Mouse (Mus musculus) stomach, embryonic 14.5 days (tissue): ENCODE measurements around the gene AW551984. TPM values are rescaled to one million over a fixed set of nuclear protein-coding genes. Genes with fewer than 3 reads are reported as not detected.

Source experiments
- ATAC-seq: fragments of 200-750 bp; cut with Nextera tagmentation; 2 replicates; pipeline ENCODE4 v1.8.0; 2017; ENCODE audit warnings: low read depth, moderate TSS enrichment; ENCODE audit not compliant: insufficient number of reproducible peaks, insufficient read depth, low FRiP score
- H3K27ac ChIP-seq: fragments of 300-500 bp; sonication (generic); 2 replicates; pipeline ENCODE4 v1.5.1; 2014; ENCODE audit warnings: mild to moderate bottlenecking, low read length, moderate library complexity, mixed read lengths
- H3K27me3 ChIP-seq: fragments of 300-500 bp; sonication (generic); 2 replicates; pipeline ENCODE4 v1.6.1; 2014; ENCODE audit warnings: low read length, control low read depth, mixed read lengths; ENCODE audit not compliant: control insufficient read depth, insufficient read depth
- H3K36me3 ChIP-seq: fragments of 300-500 bp; sonication (generic); 2 replicates; pipeline ENCODE4 v1.6.1; 2014; ENCODE audit warnings: mild to moderate bottlenecking, control low read depth, low read length, moderate library complexity, mixed read lengths; ENCODE audit not compliant: control insufficient read depth, insufficient read depth
- H3K4me1 ChIP-seq: fragments of 300-500 bp; sonication (generic); 2 replicates; pipeline ENCODE4 v1.6.1; 2014; ENCODE audit warnings: low read length, control low read depth, mixed read lengths; ENCODE audit not compliant: control insufficient read depth, insufficient read depth
- H3K4me2 ChIP-seq: fragments of 300-500 bp; sonication (generic); replicated peaks from 2 replicates; pipeline ENCODE4 v1.6.1; 2014; ENCODE audit warnings: low read depth, low read length, control low read depth
- H3K4me3 ChIP-seq: fragments of 300-500 bp; sonication (generic); 2 replicates; pipeline ENCODE4 v1.5.1; 2014; ENCODE audit warnings: low read depth, low read length, control low read depth
- H3K9ac ChIP-seq: fragments of 300-500 bp; sonication (generic); replicated peaks from 2 replicates; pipeline ENCODE4 v1.6.1; 2014; ENCODE audit warnings: low read depth, mild to moderate bottlenecking, control low read depth, low read length, moderate library complexity, mixed read lengths
- H3K9me3 ChIP-seq: fragments of 300-500 bp; sonication (generic); 2 replicates; pipeline ENCODE4 v1.6.1; 2016; ENCODE audit warnings: low read depth, low read length, control low read depth; ENCODE audit not compliant: control insufficient read depth
- WGBS: fragments of 180-500 bp; shearing (Covaris S2); extraction: QIAGEN DNeasy Blood & Tissue Kit; methylation state at CpG from one replicate; pipeline ENCODE4 v1.1.7; 2014; 5-methylcytosine and 5-hydroxymethylcytosine counted together
- polyA plus RNA-seq: library from polyadenylated mRNA; unstranded; fragments of >200 nt; fragmentation: Nextera tagmentation; extraction: Ambion mirVana; gene quantifications from 2 replicates; pipeline ENCODE4 v1.2.1, GENCODE M21; 2014

AW551984 gene
- polyA plus RNA-seq, 1 experiment from 2014 or later, result 34.6 TPM

DNA sequence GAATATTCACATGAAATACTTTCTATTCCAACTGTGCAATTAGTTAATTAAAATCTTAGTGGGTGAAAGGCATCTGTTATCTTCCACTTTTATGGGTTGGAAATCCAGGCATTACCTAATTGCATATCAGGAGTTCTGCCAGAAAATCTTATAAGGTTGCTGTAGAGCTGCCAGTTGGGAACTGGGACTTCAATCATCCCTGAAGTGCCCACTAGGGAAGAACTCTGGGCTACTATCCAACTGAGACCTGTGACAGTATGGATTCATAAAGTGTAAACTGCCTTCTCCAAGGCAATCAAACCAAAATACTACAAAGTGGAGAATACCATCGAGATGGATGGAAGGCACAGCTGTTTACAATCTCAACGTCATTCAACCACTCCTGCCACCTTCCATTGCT, 50.3 kb downstream of the AW551984 start, which contains the start of gene Olfr958:
Olfr958 (minus strand) TSS at position 109 of the 400 bp plus-strand sequence.
- WGBS, result 60% methylated on average over 2 of the region's 2 CpGs
- Histone ChIP-seq H3K36me3 (no peaks in the 10 kb centered on the region), H3K4me2 (no peak within 1 kb of the TSS), H3K4me1 (no peaks in the 10 kb centered on the region), H3K9me3 (no peaks in the 10 kb centered on the region; the same call in 1 of the 2 replicates), H3K27ac (no peak within 1 kb of the TSS), H3K27me3 (no peaks in the 10 kb centered on the region), H3K9ac (no peak within 1 kb of the TSS), H3K4me3 (no peak within 1 kb of the TSS)
- no peak for ATAC-seq

DNA sequence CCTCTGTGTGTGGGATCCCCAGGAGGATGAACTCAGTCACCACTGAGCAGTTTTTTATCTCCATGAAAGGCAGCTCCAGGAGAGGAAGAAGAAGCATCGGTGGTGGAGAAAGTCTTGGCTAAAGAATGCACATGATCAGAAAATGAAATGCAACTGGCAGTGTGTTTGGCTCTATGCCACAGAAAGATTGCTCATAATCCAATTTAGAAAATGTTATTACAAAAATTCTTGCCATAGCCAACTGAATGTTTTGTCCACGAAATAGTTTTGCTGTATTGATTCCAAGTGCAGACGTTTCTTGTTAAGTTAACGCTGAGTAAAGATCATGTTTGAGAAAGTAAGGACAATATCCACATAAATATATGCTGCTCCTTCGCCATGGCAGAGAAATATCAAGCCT, 53.4 kb downstream of the AW551984 start:
- no peak for ATAC-seq
- Histone ChIP-seq H3K4me1 (no peaks in the 10 kb centered on the region), H3K36me3 (no peaks in the 10 kb centered on the region), H3K9ac (no peak overlapping the region), H3K4me3 (no peak overlapping the region), H3K4me2 (no peak overlapping the region), H3K9me3 (no peaks in the 10 kb centered on the region; the same call in 1 of the 2 replicates), H3K27ac (no peak overlapping the region), H3K27me3 (no peaks in the 10 kb centered on the region)
- WGBS, result 60% methylated on average over 5 of the region's 5 CpGs

Other genes with a start within 250 kb of the AW551984 start
- gene Olfr951, start 217.0 kb downstream of the AW551984 start, polyA plus RNA-seq, result not detected in 2 replicates
- not detected in 2 replicates for gene Olfr952, start 177.3 kb downstream of the AW551984 start, polyA plus RNA-seq
- gene Olfr954, start 147.7 kb downstream of the AW551984 start, polyA plus RNA-seq, result not detected in 2 replicates
- gene Olfr955, start 132.5 kb downstream of the AW551984 start, polyA plus RNA-seq, result not detected in 2 replicates
- gene Olfr44, start 110.4 kb downstream of the AW551984 start, polyA plus RNA-seq, result not detected in 2 replicates
- gene Olfr957, start 88.6 kb downstream of the AW551984 start, polyA plus RNA-seq, result not detected in 2 replicates
- not detected in 2 replicates for gene Olfr958, start 50.3 kb downstream of the AW551984 start, polyA plus RNA-seq
- gene Olfr959, start 28.8 kb downstream of the AW551984 start, polyA plus RNA-seq, result not detected in 2 replicates
- gene Olfr148, start 6.3 kb upstream of the AW551984 start, polyA plus RNA-seq, result not detected in 2 replicates
- not detected in 2 replicates for gene Olfr960, start 17.0 kb upstream of the AW551984 start, polyA plus RNA-seq
- not detected in 2 replicates for gene Olfr961, start 40.7 kb upstream of the AW551984 start, polyA plus RNA-seq
- not detected in 2 replicates for gene Olfr963, start 62.8 kb upstream of the AW551984 start, polyA plus RNA-seq
- gene Olfr149, start 102.7 kb upstream of the AW551984 start, polyA plus RNA-seq, result not detected in 2 replicates
- gene Olfr965, start 107.0 kb upstream of the AW551984 start, polyA plus RNA-seq, result not detected in 2 replicates
- gene Olfr150, start 126.6 kb upstream of the AW551984 start, polyA plus RNA-seq, result not detected in 2 replicates
- gene Olfr967, start 141.8 kb upstream of the AW551984 start, polyA plus RNA-seq, result not detected in 2 replicates
- gene Olfr968, start 178.8 kb upstream of the AW551984 start, polyA plus RNA-seq, result not detected in 2 replicates
- gene Olfr969, start 186.5 kb upstream of the AW551984 start, polyA plus RNA-seq, result not detected in 2 replicates
- gene Olfr970, start 204.5 kb upstream of the AW551984 start, polyA plus RNA-seq, result not detected in 2 replicates
- not detected in 2 replicates for gene Olfr971, start 232.5 kb upstream of the AW551984 start, polyA plus RNA-seq